Mouse (Mus musculus) gastrocnemius, postnatal 36 days (tissue): ENCODE results near the gene Trmt11. TPM values are rescaled to one million over a fixed set of nuclear protein-coding genes. Genes with fewer than 3 reads are reported as not detected.

Experiments used
- total RNA-seq, 2 experiments: library from RNA; stranded (reverse); gene quantifications; 2 replicates each; pipeline ENCODE4 v1.2.3; 2021

Trmt11 gene
- total RNA-seq, 2 experiments from 2014 or later: 2.7 to 4.2 TPM

Other genes starting within 250 kb of the Trmt11 start
- gene Hint3, start 28.9 kb upstream of the Trmt11 start, total RNA-seq: 10 to 100 TPM; 44.6 to 52.3 TPM
- 1 to 10 TPM; 2.1 to 2.5 TPM for gene Ncoa7, start 202.6 kb upstream of the Trmt11 start, total RNA-seq
- under 1 TPM; 0.37 to 0.43 TPM for gene Hey2, start 242.1 kb upstream of the Trmt11 start, total RNA-seq